Mouse (Mus musculus): ENCODE results near the gene Prss56.

DNA sequence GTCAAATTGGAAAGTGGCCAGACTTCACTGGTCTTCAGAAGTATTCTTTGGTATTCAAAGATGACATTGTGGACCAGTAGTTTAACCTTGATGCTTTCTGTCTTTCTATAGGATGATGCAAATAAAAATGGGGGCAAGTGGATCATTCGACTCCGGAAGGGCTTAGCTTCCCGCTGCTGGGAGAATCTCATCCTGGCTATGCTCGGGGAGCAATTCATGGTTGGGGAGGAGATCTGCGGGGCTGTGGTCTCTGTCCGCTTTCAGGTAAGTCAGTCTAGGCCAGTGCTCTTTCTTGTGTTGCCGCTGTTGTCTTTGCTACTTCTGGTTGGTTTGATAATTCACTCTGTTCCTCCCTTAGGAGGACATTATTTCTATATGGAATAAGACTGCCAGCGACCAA is 42.6 kb downstream of the Prss56 start:
- TF ChIP-seq CTCF (IDR thresholded peaks at IDR 0.05; ENCODE audit: control insufficient read depth, insufficient read depth, low read length) (no peak), POLR2A (IDR thresholded peaks at IDR 0.05; ENCODE audit: borderline replicate concordance, control insufficient read depth, low read depth, low read length) (no peak)

All from bone marrow, adult 2 months (tissue).